Mouse (Mus musculus) right cerebral cortex, postnatal 4 days (tissue): ENCODE data around the gene Chd9.

ENCODE experiments used
- DNase-seq: peaks from one replicate; pipeline ENCODE4 v3.0.0-alpha.2; 2022

Gene Chd9

DNA sequence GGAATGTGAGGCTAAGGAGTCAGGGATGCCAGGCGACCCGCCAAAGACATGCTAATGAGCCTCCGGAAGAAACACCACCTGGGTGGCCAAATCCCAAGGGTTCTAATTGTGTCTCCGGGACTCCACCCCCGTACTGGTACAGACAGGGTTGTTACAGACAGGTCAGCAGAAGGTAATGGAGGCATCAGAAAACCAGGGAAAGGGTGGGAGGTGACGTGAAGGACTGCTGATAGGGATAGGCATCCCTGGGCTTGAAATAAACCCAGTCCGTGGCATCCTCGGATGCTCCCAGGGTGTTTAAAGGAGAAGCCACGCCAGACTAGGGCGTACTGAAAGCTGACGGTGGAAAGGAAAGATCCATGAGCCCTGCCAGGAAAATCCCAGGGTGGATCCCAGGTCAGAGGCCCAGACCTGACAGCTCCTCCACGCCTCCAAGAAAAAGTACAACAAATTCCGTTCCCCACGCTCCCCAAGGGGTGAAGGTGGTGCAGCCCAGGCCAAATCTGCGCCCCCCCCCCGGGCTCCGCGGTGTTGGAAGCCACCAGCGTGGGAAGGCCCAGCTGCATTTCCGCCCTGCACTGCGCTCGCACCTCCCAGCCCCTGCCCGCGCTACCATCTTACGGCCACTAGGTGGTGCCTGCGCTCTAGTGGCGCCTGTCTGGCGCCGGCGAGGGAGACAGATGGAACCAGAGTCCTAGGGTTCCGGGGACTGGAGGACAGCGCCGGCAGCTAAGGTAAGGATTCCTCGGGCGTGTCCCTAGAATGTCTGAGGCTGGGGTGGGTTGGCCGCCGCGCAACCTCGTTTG, at the start of gene Chd9:
Gene Chd9, plus strand, starts transcription at position 172 of the 806 bp plus-strand sequence.
- DNase-seq = peak; percentile 98

DNA sequence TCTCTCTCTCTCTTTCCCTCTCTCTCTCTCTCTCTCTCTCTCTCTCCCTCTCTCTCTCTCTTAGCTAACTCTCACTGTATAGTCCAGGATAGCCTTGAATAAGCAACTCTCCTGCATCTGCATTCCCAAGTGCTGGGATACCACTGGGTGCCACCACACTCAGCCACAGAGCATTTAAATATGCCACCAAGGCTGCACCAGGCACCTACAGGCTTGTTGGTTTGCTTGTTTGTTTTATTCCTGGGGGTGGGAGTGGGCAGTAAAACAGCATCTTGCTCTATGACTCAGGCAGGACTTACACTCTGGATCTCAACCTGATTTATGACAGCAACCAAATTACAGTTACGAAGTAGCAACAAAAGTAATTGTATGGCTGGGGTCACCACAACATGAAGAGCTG, 36.5 kb upstream of the Chd9 start:
- no peak for DNase-seq

DNA sequence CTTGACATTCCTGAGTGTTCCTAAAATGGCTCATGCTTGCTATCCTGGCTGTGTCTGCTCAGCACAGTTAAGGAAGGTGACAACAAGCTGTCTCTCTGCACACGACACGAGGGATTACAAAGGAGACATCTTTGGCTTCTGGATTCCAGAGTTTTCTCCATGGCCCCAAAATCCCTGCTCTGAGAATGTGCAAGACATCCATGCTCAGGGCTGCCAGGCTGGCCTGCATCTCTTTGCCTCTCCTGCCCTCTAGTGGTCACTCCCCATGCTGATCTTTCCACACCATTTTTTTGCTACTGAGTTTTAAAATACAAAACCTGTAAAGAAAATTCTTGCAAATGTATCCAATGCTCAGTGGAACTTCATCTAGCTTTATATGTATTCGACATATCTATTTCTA, 34.4 kb upstream of the Chd9 start:
- peak; percentile 88 for DNase-seq

DNA sequence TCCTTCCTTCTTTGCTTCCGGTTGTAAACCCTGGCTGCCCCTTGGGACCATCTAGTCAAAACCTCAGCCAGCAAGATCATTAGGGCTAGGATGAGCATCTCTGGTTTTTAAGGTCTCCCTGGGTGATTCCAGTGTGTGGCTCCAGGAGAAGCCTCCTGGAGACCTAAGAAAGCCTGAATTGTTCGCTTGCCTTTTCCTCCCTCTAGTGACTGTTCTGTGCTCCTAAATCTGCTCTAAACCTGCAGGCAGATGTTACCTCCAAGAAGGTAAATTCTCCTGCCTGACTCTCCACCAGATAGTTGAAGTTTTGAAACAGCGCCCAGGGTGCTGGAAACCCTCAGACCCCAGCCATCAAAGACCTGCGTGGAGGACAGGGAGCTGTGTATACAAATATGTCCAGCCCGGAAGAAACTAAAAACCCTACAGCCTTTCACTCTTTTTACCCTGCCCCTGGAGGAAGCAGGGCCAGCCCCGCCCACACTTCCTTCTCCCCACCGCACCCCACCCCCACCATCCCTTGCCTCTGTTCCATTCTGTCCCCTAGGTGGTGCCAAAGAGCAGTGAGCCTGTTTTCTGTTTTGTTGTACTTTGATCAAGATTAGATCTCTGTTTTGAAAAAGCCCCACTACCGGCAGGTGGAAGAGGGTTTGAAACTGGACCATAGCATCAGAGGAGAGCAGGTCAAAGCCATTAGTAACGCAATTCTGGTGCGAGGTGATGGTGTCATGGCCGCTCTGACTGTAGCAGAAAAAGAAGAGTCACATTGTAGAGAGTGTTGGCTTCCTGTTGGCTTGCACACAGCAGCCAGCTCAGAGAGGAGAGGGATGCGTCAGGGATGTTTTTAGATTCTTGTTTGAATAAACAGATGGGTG, 32.9 kb upstream of the Chd9 start:
- peak; percentile 61 for DNase-seq

DNA sequence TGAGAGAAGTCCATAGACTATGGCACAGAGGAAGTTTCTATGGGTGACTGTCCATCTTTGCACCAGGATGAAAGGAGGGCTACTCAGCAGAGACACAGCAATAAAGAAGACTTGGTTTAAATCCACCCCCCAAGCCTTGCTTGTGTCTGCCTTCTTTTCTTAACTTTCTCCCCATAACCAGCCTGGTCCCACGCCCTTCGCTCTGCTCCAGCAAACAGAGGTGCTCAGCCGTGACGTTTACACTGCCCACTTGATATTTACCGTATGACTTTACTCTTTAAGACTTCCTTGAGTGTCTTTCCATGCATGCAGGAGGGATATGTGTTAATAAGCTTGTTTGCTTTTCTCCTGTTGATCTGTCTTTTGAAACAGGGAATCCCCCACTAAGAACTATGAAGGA, 28.7 kb upstream of the Chd9 start:
- DNase-seq = no peak

DNA sequence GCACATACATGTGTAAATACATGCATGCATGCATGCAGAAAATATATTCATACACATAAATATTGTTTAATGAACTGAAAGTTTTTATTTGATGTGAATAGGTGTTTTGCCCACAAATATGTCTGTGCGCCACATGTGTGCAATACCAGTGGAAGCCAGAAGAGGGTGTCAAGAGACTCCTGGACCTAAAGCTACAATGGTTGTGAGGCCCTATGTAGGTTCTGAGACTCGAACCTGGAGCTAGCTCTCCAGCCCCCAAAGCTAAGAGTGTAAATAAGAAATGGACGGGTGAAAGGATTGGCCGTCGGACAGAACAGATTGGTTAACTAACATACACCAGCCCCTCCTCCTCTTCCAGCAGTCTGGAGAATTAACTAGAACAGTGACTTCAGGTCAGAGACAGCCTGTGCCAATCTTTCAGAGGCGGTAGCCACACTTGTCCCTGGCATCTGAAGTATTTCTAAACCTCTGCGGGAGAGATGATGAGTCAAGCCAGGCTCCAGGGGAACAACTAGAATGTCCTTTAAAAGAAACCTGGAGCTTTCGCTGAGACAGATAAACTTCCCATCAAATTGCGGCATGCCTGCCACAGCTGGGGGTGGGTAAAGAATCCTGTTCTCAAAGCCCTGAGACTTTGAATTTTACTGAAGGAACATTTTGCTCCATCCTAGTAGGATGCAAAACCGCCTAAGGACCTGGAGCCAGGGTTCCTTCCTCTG, 14.4 kb upstream of the Chd9 start:
- no peak for DNase-seq

DNA sequence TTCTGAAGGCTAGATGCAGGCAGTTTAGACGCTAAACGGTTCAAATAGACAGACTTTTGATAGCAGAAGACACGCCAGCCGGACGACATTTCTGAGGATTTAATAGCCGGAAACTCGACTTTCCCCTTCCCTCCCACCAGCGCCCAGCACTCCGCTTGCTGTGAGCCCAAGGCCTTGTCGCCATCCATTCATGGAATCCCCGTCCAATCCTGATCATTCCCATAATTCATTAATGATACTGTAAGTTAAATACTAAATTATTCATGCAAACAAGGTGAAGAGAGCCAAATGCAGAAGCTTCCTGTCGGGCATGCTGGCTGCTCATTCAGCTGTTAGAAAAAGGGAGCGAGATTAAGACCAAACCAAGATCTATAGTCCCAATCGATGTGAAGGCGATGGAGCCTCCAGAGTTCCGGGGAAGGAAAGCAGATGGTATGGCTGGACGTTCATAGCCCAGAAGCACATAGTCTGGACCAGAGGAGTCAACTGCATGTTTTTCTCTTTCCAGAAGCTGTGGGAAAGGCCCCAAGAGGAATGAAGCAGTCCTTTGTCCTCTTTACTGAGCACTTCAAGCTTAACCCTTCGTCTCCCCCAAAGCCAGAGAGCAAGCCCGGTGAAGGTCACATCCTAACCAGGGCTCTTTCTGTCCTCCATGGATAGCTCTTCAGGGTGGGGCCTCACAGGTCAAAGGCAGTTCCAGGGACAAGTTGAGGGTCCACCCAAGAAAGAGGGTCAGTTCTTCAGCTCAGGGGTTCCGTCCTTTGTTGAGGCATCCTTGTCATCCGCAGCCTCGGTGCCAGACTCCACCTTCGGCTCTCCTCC, 11.9 kb upstream of the Chd9 start:
- no peak for DNase-seq

DNA sequence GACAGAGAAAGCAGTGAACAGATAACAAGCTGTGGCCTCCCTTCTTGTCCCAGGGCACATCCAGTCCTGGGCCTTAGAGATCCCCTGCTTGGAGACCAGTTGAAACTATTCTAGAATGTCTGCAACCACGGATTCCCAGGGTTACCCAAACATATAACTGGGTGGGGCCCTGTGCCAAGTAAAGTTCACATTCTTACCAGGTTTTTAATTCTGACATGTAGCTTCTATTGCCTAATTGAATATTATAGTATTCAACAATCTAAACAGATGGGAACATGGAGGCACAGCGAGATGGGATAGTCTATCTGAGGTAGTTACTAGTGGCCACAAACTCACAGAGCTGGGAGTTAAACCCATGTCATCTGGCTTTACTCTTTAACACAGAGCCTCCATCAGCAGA, 10.9 kb upstream of the Chd9 start, which contains the start of gene Gm19935:
Gene Gm19935, minus strand, starts transcription at position 101 of the 400 bp plus-strand sequence.
- DNase-seq = no peak

DNA sequence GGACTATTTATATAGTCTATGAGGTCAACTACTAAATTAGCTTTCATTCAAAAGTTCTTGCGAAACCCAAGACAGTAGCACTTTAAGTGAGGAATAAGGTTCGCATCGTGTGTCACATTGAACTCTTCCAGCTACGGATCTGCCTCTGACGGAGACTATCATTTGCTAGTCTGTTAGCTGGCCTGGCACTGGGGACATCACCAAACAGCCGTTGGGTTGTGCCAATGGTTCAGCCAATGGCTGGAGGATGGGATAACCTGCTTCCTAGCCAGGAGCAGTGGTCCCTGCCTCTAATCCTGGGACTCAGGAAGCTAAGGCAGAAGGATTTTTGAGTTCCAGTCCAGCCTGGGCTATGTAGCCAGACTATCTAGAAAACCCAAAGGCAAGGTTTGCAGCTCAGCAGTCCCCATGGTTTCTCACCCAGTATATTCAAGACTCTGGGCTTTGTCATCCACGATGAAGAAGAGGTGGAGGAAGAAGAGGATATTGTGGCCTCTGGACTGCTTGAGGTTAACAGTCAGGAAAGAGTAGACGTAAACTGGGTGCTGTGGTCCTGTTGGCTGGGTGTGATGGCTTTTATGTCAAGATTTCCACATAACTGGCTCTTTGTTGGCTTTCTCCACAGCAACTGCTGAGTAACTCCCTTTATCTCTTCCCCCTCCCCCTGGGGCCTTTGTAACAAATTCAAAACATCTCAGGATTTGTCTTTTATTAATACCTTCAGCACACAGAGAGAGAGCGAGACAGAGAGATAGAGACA, 8.4 kb upstream of the Chd9 start:
- DNase-seq = no peak

DNA sequence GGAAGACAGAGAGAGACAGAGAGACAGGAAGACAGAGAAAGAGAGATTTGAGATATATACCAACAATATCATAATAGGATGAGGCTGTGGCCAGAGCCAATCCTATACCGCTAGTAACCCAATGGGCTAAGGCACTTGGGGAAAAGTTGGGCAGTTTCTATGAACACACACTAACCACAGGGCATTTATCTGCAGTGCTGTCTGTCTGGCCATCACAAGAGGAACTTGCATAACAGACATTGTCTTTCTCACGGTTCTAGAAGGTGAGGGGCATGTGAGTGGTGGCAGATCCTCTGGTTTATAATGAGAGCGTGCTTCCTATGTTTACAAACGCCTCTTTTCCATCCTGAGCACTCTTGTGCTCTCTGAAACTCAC, 7.8 kb upstream of the Chd9 start:
- DNase-seq = no peak

DNA sequence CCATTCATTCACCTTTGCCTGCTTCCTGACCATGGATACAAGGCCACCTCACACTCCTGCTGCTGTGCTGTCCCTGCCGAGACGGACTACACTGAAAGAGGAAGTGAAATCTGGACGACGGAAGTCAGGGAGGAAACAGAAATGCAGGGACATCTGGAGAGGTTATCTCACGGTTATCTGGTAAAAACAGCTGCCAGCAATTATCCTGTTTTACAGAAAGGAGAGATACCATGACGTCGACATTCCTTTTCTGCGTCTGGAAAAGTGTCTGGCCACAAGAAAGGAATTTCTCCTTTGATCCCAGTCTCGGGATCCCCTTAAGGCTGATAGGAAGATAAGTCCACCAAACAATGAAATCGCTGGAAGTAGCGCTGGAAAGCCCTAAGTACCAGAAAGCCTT, 5.7 kb upstream of the Chd9 start:
- no peak for DNase-seq

DNA sequence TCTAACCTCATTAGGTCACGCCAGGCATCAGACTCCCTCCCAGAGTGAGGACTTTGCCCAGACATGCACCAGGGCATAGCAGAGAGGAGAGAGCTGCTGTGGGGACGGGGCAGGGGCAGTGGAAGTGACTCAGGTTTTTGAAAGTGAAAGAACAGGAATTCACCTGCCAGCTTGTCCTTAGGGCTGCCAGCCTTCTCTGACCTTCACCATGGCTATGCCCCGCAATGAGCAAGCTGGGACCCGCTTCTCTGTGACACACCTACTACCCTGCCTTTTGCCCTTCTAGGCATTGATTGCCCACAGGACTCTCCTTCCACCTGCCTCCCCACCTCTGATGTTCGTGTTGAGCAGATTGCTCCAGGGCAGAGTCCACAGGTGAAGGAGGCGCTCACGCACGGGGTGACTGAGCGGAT, 2.7 kb upstream of the Chd9 start:
- no peak for DNase-seq

DNA sequence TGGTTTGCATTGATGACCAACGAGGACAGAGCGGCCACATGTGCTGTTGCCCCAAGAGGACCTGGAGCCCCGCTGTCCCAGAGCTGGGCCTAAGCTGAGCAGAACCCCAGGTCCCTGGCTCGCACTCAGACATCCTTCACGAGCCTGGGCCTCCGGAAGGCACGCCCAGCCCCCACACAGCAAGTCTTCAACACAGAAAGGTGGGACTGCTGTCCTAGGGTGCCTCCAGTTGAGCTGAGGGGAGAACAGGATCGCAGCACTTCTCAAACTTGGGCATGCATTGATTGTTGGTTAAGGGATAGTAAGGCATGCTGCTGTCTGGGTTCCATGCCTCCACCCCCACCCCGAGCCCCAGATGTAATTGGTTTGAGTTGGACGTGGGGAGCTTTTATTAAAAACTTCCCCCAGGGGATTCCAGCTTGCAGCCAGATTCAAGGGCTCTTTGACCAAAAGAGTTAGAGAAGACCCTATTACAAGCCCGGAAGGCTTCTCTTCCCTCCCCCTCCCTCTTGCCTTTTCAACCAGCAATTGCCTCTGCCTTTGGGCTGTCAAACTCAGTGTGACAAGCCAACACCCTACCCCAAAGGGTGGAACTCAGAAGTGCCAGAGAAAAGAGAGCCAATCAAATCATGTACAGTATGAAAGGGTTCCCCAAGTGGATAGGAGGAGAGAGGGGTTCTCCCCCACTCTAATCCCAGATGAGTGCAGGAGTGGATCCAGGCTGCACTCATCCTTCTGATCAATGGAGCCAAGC, 1.0 kb downstream of the Chd9 start:
- DNase-seq = no peak

DNA sequence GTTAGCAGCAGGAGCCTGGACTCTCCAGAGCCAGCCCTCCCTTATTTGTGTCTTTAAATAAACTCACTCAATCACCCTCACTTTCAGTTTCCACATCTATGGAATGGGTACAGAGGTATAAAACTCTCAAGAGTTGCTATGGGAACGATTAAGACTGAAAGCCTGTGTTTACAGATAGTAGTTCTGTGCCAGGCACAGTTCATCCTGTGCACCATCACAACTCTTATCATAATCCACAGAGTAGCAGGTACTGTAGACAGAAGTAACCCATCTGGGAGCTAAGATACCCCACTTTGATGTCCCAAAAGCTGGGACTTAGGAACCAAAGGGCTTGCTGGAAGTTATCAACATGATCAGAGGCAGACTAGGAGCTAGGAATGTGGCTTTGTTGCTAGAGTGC, 1.7 kb downstream of the Chd9 start:
- no peak for DNase-seq

DNA sequence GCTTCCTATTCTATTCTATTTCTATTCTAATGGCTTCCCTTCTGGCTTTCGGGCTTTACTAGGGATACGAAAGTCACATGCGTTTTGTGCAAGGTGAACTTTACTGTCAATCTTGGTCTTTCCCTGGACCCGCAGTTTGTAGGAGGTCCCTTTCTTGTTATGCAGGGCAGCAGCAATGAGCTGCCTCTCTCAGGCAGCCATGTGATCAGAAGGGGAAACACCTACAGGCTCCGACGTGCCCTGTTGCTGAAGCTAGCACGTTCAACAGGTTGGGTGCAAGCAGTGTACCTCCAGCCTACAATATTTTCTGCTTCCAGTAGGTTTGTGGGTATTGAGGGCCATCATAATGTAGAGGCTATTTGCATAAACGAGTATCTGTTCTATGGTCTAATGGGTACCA, 2.8 kb downstream of the Chd9 start:
- DNase-seq = no peak

DNA sequence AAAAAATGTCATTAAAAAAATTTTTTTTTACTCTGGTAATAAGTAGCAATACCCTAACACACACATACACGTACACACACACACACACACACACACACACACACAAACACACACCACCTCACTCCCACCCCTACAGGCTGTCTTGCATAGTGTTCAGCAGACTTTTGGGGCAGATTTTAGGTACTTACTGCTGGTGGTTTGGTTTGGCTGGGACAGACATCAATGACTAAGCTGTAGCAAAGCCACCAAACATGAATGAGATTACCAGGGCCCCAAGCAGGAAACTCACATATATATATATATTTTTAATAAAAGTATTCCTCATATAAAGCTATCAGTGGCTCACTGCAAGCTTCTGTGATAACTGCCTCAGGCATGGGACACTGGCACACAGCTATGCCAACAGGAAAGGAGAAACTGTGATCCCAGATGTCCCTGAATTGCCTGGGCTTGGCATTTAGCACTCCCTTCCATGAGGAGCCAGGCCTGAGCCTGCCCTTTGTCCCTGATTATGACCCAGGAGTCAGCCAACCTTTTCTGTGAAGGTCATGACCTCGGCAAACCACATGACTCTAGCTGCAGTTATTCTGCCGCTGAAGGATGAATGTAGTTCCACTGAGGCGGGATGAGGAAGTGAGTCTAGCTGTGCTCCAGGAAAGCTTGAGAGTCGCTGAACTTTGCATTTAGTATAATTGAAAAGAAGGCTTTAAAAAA, 4.6 kb downstream of the Chd9 start:
- DNase-seq = no peak

DNA sequence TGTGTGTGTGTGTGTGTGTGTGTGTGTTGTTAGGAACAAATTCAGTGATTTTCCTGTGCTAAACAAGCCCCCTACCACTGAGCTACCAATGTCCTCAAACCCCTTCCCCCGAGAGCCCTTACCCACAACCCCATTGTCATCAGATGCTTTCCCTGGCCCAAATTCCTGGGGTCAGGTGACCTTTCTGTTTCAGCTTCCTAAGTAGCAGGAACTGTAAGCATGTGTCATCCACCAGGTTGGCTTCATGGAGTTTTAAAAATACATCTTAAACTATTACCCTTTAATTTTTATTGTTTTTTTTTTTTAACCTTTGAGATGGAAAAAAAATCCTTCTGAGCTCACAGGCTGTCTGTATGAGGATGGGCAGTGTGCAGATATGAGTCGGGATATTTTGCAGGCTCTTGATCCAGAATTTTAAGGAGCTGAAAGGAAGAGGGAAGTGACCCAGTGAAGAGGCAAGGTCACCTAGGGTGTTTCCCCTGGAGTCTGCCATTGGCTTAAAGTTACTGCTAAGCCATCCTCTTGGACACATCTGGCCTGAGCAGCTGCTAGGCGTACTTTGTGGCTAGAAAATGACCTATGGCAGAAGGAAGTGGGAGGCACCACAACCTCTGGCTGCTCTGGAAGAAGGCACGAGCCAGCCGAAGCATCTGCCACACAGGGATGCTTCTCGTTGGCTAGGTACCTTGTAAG, 5.6 kb downstream of the Chd9 start:
- no peak for DNase-seq

DNA sequence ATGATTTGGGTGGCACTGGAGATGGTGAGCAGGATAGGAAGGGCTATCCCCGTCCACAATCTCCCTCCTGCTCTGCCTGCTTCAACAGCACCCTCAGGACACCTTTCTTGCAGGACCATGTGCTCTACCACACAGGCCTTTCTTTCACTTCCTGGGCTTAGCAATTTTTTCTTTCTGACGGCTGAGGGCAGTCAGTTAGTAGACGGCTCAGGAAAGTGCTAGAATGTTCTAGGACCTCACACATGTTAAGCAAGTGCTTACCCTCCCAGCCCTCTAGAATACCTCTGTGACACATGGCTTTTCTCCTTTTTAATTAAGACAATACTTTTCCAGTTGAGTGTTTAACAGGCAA, 6.1 kb downstream of the Chd9 start:
- DNase-seq = no peak

DNA sequence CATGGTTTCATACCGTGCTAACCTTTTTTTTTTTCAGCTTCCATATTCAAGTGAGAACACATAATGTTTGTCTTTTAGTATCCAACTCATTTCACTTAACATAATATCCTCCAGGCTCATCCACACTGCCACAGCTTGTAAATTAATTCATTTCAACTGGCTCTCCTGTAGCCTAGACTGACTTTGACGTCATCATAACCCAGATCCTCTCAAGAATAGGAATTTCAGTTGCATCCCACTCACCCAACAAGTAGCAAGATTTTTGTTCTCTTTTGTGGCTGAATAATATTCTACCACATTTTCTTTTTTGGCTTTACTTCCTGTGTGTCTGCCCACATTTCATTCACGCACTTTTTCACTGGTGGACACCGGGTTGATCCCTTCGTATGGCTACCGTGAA, 9.3 kb downstream of the Chd9 start:
- DNase-seq = no peak
